Mouse (Mus musculus): ENCODE measurements around the gene Ptgs2. TPM values are rescaled to one million over a fixed set of nuclear protein-coding genes. Genes with fewer than 3 reads are reported as not detected.

Gene Ptgs2
- polyA plus RNA-seq, 1 experiment from 2014 or later = 0.27 TPM

Small RNA genes lying within 50 kb of the gene (microRNA-seq; reads per million reads assigned to microRNA genes)
- not detected for gene Gm44329

Other genes with a start within 250 kb of the Ptgs2 start
- 42.7 and 44.4 TPM in 2 replicates for gene Pla2g4a, start 138.7 kb upstream of the Ptgs2 start, polyA plus RNA-seq (2014; fragmentation: Nextera tagmentation; extraction: Ambion mirVana)
- gene Pdc, start 219.4 kb downstream of the Ptgs2 start, polyA plus RNA-seq (2014; fragmentation: Nextera tagmentation; extraction: Ambion mirVana) = not detected in 2 replicates

Data from stomach, embryonic 14.5 days (tissue).